Mouse (Mus musculus) macrophage (primary cell): ENCODE results near the gene Btbd35f23. TPM values are rescaled to one million over a fixed set of nuclear protein-coding genes. Genes with fewer than 3 reads are reported as not detected.
"Not testable (repeated sequence)": the region's sequence is repeated elsewhere in the genome, so short reads cannot be mapped to it uniquely, and the experiment has no call there.

Source experiments
- H3K27ac ChIP-seq: fragments of 350-480 bp; formaldehyde crosslinking; 2 replicates; pipeline ENCODE4 v1.9.0; 2021
- H3K36me3 ChIP-seq: fragments of 350-480 bp; formaldehyde crosslinking; 2 replicates; pipeline ENCODE4 v1.9.0; 2021; ENCODE audit errors: inconsistent target
- H3K4me3 ChIP-seq: fragments of 350-480 bp; formaldehyde crosslinking; 2 replicates; pipeline ENCODE4 v1.9.0; 2021; ENCODE audit errors: inconsistent target
- H3K79me2 ChIP-seq: fragments of 350-480 bp; formaldehyde crosslinking; 2 replicates; pipeline ENCODE4 v1.9.0; 2021; ENCODE audit errors: inconsistent target
- WGBS: methylation state at CpG from one replicate; pipeline ENCODE4 v1.1.7; 2026; ENCODE audit warnings: inconsistent platforms; ENCODE audit not compliant: missing documents; 5-methylcytosine and 5-hydroxymethylcytosine counted together
- polyA plus RNA-seq: library from polyadenylated mRNA; stranded (reverse); fragments of 250-400 nt; gene quantifications from 3 replicates; pipeline ENCODE4 v1.2.4, GENCODE M21; 2018; ENCODE audit warnings: inconsistent platforms
- total RNA-seq, 78 experiments: library from RNA; depleted of rRNA; stranded (reverse); fragments of 250-400 nt; gene quantifications; 1 replicate in 9 of 78; 2 replicates in 24 of 78; 3 replicates in 43 of 78; 4 replicates in 2 of 78; pipeline ENCODE4 v1.2.4; 2018; ENCODE audit warnings: inconsistent platforms in 56 of 78

Btbd35f23 gene
- not detected for total RNA-seq (2018; cell fraction: chromatin; rRNA removed)
- total RNA-seq (2018; cell fraction: cytosol; rRNA removed) = not detected
- total RNA-seq (2018; cell fraction: nucleus; rRNA removed) = not detected
- not detected in 3 replicates for polyA plus RNA-seq

DNA sequence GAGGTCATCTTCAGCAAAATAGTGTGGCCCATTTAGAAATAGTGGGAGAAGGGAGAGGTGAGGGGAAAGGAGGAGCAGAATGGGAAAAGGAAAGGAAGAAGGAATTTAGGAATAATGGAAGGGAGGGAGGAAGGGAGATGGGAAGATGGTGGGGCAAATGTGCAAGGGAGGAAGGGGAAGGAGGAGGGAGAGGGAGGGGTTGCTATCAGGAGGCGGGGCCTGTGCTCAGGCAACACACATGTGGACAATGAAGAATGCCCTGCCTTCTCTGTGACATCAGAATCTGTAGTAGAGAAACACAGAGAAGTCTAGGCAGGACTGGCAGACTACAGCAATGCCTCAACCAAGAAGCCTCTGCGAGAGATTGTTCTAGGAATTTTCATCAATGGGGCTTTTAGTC is at the start of gene Btbd35f23:
Gene Btbd35f23, plus strand, starts transcription at position 301 of the 400 bp plus-strand sequence.
- not testable (repeated sequence) for H3K4me3 ChIP-seq, H3K27ac ChIP-seq, H3K36me3 ChIP-seq, H3K79me2 ChIP-seq
- 63% methylated on average over 1 of the region's 2 CpGs for WGBS

Other genes starting within 250 kb of the Btbd35f23 start
- not detected in 3 replicates for gene Btbd35f24, start 119.0 kb downstream of the Btbd35f23 start, polyA plus RNA-seq